Mouse (Mus musculus) spleen, adult 12 weeks (tissue): ENCODE data around the gene Prrx2.
"Not testable (repeated sequence)": the region's sequence is repeated elsewhere in the genome, so short reads cannot be mapped to it uniquely, and the experiment has no call there.

Experiments used
- DNase-seq: peaks from one replicate; pipeline ENCODE4 v3.0.0; 2022; ENCODE audit warnings: low spot score

Gene Prrx2

GRCm38 (mm10) chr2:30912291-30912773 lies 77.6 kb downstream of the Prrx2 start:
- no peak for DNase-seq

GRCm38 (mm10) chr2:30913022-30913421 lies 78.2 kb downstream of the Prrx2 start:
- DNase-seq: no peak

- no peak for DNase-seq
These were observed 80.1 kb downstream of the Prrx2 start for GRCm38 (mm10) chr2:30914836-30915235.

GRCm38 (mm10) chr2:30915376-30915775 lies 80.6 kb downstream of the Prrx2 start:
- DNase-seq: no peak

GRCm38 (mm10) chr2:30915933-30916332 lies 81.2 kb downstream of the Prrx2 start:
- DNase-seq: not testable (repeated sequence)

GRCm38 (mm10) chr2:30917649-30918048 lies 82.9 kb downstream of the Prrx2 start:
- DNase-seq: no peak

- no peak for DNase-seq
These were observed 83.4 kb downstream of the Prrx2 start for GRCm38 (mm10) chr2:30918126-30918525.

- no peak for DNase-seq
These were observed 84.1 kb downstream of the Prrx2 start for GRCm38 (mm10) chr2:30918780-30919329.

GRCm38 (mm10) chr2:30920216-30920615 lies 85.4 kb downstream of the Prrx2 start:
- no peak for DNase-seq

- no peak for DNase-seq
These were observed 88.3 kb downstream of the Prrx2 start for GRCm38 (mm10) chr2:30923099-30923498.

GRCm38 (mm10) chr2:30925181-30925580 lies 90.4 kb downstream of the Prrx2 start:
- DNase-seq: no peak

GRCm38 (mm10) chr2:30926381-30926780 lies 91.6 kb downstream of the Prrx2 start:
- no peak for DNase-seq

GRCm38 (mm10) chr2:30927151-30927781 lies 92.5 kb downstream of the Prrx2 start:
- no peak for DNase-seq

- peak; percentile 71 for DNase-seq
These were observed 93.3 kb downstream of the Prrx2 start for GRCm38 (mm10) chr2:30927844-30928628.

GRCm38 (mm10) chr2:30928893-30929482 lies 94.2 kb downstream of the Prrx2 start:
- peak; percentile 46 for DNase-seq

- DNase-seq: peak; percentile 42
These were observed 94.8 kb downstream of the Prrx2 start, which contains the start of gene Ptges for GRCm38 (mm10) chr2:30929483-30930045. Gene Ptges, minus strand, starts transcription at chr2:30929863.

GRCm38 (mm10) chr2:30930846-30931245 lies 96.1 kb downstream of the Prrx2 start:
- not testable (repeated sequence) for DNase-seq
